Mouse (Mus musculus) embryo, embryonic 9.5 days (tissue): ENCODE measurements at regions not wholly inside any gene's neighbourhood (a gene's known extent, or its start where the extent isn't known, plus 50 kb on each side); places are given as distances from the start of the nearest gene placed in this dataset.
"Not testable (repeated sequence)": the region's sequence is repeated elsewhere in the genome, so short reads cannot be mapped to it uniquely, and the experiment has no call there.

Experiments
- DNase-seq: peaks from one replicate; pipeline ENCODE4 v3.0.0-alpha.2; 2017; ENCODE audit errors: extremely low spot score

GRCm38 (mm10) chr4:69677315-69677714 is 723.1 kb upstream of the Brinp1 start:
- no peak for DNase-seq

- DNase-seq: no peak
These were observed 719.3 kb upstream of the Brinp1 start for GRCm38 (mm10) chr4:69673456-69673855.

- no peak for DNase-seq
These were observed 674.7 kb upstream of the Brinp1 start for GRCm38 (mm10) chr4:69628908-69629307.

GRCm38 (mm10) chr4:69626426-69626825 is 672.2 kb upstream of the Brinp1 start:
- not testable (repeated sequence) for DNase-seq

- DNase-seq: no peak
These were observed 671.6 kb upstream of the Brinp1 start for GRCm38 (mm10) chr4:69625831-69626230.

- DNase-seq: no peak
These were observed 666.9 kb upstream of the Brinp1 start for GRCm38 (mm10) chr4:69621058-69621609.

GRCm38 (mm10) chr4:69618161-69618730 is 664.0 kb upstream of the Brinp1 start:
- no peak for DNase-seq

GRCm38 (mm10) chr4:69614901-69615300 is 660.7 kb upstream of the Brinp1 start:
- DNase-seq: no peak

- no peak for DNase-seq
These were observed 657.6 kb upstream of the Brinp1 start for GRCm38 (mm10) chr4:69611681-69612300.

- DNase-seq: no peak
These were observed 654.7 kb upstream of the Brinp1 start for GRCm38 (mm10) chr4:69608885-69609284.

- DNase-seq: no peak
These were observed 642.9 kb upstream of the Brinp1 start for GRCm38 (mm10) chr4:69596992-69597541.

- DNase-seq: no peak
These were observed 639.8 kb upstream of the Brinp1 start for GRCm38 (mm10) chr4:69594022-69594421.

GRCm38 (mm10) chr4:69576256-69576655 is 622.1 kb upstream of the Brinp1 start:
- no peak for DNase-seq

- DNase-seq: no peak
These were observed 593.9 kb upstream of the Brinp1 start for GRCm38 (mm10) chr4:69548104-69548503.

GRCm38 (mm10) chr4:69538172-69538908 is 584.1 kb upstream of the Brinp1 start:
- DNase-seq: no peak

GRCm38 (mm10) chr4:69533107-69533506 is 578.9 kb upstream of the Brinp1 start:
- DNase-seq: no peak

GRCm38 (mm10) chr4:69523112-69523511 is 568.9 kb upstream of the Brinp1 start:
- no peak for DNase-seq

GRCm38 (mm10) chr4:69508281-69508680 is 554.1 kb upstream of the Brinp1 start:
- no peak for DNase-seq

GRCm38 (mm10) chr4:69471200-69471599 is 517.0 kb upstream of the Brinp1 start:
- peak; percentile 1 for DNase-seq

- peak; percentile 1 for DNase-seq
These were observed 505.8 kb upstream of the Brinp1 start for GRCm38 (mm10) chr4:69459990-69460389.

- DNase-seq: no peak
These were observed 502.2 kb upstream of the Brinp1 start for GRCm38 (mm10) chr4:69456420-69456819.

- DNase-seq: no peak
These were observed 492.0 kb upstream of the Brinp1 start for GRCm38 (mm10) chr4:69446161-69446560.
